Mouse (Mus musculus): ENCODE data around the gene Zer1.

- TF ChIP-seq CTCF (IDR thresholded peaks at IDR 0.05; ENCODE audit: extremely low read depth, insufficient read length, insufficient replicate concordance, low read depth, low read length) (no peak), POLR2A (IDR thresholded peaks at IDR 0.05; ENCODE audit: low read depth, low read length) (peak; percentile 96)
Measured at GRCm38 (mm10) chr2:30133613-30134377, 9.4 kb upstream of the Zer1 start, which contains the start of gene Tbc1d13.
